Mouse (Mus musculus) liver, postnatal 0 days (tissue): Measurements from ENCODE around the gene Hpcal1.

Experiments used
- CTCF ChIP-seq: sonication (generic); IDR thresholded peaks from 2 replicates; pipeline ENCODE4 v1.5.1; 2016; ENCODE audit warnings: antibody characterized with exemption, low read depth
- EP300 ChIP-seq: IDR thresholded peaks from 2 replicates; pipeline ENCODE4 v1.6.1; 2016; ENCODE audit warnings: antibody characterized with exemption, low read depth, mild to moderate bottlenecking

DNA sequence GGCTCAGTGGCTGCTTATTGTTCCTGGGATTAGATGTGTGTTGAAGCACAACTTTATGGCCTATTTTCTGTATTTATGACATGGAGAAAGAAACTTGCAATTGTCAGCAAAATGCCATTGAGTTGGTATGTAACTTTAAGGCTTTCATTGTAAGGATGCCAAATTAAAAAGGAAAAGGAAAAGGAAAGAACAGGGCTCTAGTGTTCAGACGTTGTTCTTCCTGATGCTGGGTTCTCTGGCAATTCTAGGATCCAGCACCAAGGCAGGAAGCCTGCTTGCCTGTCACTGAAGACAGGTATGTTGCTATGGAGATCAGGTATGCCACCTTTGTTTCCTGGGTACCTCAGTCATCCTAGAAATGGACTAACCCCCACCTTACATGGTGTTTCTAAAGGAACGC is 11.1 kb downstream of the Hpcal1 start:
- no peak for TF ChIP-seq CTCF
- no peak for TF ChIP-seq EP300
